Mouse (Mus musculus) liver, adult 10 weeks (tissue): ENCODE results near the gene Mdp1. TPM values are rescaled to one million over a fixed set of nuclear protein-coding genes. Genes with fewer than 3 reads are reported as not detected.

ENCODE experiments used
- polyA plus RNA-seq: library from polyadenylated mRNA; stranded (reverse); fragments of 350-450 nt; fragmentation: Illumina TruSeq; extraction: RNeasy Lipid Tissue Mini Kit (QIAGEN cat#74804); gene quantifications from one replicate; pipeline ENCODE4 v1.2.3, GENCODE M21; 2014; ENCODE audit warnings: low read depth, low replicate concordance

The Mdp1 gene
- polyA plus RNA-seq = 9.9 TPM

DNA sequence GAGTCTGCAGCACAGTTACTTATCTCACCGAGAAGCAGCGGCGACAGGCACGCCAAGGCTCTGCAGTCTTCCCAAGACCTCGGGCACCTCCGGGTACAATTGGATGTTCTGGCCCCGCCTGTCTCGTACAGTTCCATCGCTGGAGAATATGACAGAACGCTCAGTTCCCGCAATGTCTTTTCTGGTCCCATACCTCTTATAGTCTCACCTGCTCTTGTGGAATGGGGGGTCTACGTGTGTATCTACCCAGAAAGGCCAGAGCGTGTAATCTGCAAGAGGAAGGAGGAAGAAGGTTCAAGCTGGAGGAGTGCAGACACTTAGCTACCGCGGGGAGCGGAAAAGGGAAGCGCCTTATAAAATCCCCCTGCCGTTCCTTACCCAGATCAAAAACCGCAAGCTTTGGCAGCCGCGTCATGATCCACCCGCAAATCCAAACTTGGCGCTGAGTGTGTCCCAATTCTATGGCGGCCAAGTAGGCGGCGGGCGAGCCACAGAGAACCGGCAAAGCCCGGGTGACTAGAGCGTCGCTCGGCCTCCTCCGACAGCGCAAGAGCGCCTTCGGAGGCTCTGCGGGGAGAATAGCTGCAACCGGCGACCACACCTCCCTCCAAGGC, at the start of gene Mdp1:
Gene Mdp1 (minus strand): TSS at position 549 of the 614 bp plus-strand sequence.

DNA sequence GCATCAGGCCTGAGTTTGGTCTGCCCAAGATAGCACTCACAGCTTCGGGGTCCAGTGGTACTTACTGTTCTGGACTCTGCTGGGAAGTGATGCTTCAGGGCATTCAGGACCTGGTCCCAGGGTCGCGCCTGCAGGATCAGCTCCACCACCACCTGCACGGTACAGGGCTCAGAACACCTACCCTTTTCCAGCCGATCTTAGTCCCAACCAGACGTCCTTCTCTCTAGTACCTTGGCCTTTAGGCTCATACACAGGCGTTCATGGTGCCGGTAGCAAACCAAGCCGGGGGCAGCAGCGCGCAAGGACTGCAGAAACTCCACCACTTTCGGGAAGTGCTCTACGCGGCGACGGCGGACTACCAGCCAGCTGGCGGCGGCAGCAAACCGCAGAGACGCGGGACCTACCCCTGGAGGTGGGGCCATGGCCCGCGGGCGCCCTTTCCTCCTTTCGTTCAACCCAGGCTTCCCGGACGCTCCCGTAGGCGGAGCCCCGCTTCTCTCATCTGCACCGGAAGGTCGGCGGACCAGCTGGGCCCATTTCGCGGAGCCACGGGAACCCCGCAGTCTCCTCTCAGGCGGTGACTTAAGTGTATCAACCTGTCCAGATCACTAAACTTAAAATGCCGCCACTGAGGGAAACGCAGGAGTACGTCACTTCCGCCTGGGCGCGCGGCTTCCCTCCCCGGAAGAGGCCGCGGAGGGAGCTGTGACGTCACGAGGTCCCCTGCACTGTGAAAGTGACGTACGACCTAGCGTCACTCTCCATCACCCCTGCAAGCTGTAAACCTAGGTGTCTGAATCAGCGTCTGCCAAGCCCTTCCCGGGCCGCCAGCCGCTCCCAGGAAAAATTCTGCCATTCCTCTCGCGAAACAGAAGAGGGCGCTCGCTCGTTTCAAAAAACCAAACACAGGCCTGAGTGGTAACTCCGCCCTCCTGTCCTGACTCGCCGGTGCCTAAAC, 21.1 kb upstream of the Mdp1 start, which contains the start of gene Tinf2:
Gene Tinf2 (minus strand): TSS at position 661 of the 958 bp plus-strand sequence.

DNA sequence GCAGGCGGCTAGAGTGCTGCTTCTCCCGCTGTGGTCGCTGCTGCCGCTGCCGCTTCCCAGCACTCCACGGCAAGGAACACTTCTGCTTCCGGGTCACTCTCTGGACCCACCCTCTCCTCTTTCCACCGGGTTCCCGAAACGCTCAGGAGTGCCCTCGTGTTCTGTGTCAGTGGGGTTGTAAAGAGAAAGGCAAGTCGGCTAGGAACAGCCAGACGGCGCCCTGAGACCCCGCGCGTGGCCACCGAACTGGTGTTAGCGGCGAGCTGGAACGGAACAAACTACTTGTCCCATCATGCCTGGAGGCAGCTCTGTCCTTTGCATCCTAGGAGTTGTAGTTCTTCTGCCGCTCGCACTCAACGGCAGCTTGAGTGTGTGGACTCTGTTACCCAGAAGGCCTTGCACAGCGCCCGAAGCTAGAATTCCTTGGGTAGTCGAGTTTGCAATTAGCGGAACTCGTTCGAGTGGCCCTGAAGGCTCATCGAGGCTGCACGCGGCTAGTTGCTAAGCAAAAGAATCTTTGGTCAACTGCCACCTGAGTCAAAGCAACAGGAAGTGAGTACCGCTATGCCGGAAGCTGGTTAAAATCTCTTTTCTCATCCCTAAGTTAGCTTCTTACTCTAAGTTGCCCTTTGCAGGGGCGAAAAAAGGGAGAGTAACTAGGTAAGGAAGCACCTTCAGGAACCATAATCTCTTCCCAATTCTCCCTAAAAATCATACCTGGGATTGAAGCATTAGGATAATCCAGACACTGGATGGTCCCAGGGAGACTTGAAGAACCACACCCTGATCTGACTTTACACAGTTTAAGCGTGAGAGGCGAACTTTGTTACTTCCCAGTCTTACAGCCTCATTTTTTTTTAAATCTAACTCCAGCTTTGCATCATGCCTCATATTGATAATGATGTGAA, 11.8 kb upstream of the Mdp1 start, which contains the start of the genes Gmpr2 and Nedd8:
Gene Gmpr2 (plus strand): TSS at position 109 of the 908 bp plus-strand sequence.
Gene Nedd8 (minus strand): TSS at position 292 of the 908 bp plus-strand sequence.

DNA sequence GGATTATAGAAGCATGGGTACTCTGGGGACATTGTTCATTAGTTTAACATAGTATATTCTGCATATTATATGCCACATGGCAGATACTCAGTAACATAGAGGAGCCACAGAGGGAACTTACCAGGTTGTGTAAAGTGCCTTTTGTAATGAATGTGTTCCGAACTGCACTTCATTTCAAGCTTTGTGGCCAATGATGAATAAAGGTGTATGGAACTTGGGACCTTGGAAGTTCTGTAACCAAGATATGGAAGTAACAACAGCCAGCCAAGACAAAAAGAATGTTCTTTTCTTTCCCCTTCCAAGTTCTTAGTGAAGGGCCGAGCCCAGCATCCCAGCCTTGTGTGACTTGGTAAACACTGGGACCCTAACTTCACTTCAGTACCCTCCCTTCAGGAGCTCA, 10.4 kb downstream of the Mdp1 start, which contains the start of gene Tssk4:
Gene Tssk4 (plus strand): TSS at position 301 of the 400 bp plus-strand sequence.

DNA sequence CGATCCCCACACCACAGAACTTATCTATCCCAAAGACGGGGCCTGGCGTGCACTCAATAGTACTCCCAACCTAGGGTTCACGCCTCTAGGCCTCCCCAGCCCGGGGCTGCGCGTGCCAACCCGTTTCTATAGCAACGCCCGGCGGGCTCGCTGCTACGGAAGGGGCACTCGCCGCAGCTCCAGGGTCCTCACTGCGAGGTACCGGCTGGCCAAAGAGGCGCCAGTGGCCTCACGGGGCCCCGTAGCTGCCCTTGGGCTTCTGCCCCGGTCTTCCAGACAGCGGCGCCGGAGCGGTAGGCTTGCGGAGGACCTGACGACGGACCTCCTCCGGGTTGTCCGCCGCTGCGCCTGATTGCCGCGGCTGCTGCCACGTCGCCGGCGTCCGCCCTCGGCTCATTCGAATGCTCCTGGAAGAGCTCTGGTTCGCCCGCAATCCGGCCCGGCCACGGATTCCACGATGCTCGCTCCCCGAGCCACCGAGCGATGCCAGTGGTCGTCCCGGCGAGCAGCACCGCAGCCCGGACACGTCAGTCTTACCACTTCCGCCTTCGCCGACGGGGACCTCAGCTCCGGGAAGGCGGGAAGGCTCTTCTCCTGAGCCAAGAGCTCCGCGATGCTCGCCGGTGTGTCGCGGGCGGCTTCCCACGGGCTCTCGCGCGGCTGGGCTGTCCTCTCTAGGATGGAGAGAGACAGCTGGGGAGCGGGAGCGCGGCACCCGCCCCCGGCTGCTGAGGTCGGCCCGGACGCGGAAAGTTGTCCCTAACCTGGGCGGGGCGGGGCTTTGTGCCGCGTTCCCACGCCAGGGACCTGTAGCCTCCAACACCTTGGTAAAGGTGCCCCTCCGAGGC, 17.0 kb downstream of the Mdp1 start, which contains the start of gene Tm9sf1:
Gene Tm9sf1 (minus strand): TSS at position 747 of the 848 bp plus-strand sequence.

DNA sequence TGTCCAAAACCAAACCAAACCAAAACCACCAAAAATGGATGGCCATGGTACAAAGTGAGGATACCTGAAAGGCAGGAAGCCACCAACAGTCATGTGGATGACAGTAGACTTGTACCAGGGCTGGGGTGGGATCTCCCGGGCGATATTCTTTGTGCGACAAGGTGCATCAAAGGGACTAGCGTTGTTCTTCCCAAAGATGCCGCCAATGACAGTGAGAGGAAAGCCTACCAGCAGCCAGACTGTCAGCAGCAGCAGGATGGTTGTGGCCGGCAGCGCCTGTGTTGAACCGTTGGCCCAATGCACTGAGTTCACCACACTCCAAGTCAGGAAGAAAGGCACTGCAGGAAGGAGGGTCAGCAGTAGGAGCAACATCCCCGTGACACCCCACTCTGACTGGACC, 22.5 kb downstream of the Mdp1 start, which contains the start of gene Gm49378:
Gene Gm49378 (minus strand): TSS at position 101 of the 400 bp plus-strand sequence.

DNA sequence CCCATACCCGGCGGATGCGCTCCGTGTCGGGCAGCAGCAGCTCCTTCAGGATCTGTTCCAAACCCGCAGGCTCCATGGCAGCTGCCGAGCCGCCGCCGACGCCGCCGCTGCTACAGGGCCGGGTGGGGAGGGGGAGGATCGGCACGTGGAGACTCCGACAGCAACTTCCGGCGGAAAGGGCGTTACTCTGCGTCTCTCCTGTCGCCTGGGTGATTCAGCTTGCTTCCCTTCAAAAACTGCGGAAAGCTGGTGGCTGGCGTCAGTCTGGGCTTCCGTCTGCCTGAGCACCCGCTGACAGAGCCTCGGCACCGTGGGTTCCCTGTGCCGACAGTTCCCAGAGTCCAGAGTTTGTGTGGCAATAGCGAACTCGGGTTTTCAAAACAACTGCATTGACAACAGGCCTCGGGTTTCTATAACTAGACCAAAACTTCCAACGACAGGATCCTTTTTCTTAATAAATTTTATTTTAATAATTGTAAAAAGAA, 24.7 kb downstream of the Mdp1 start, which contains the start of gene Ipo4:
Gene Ipo4 (minus strand): TSS at position 435 of the 485 bp plus-strand sequence.

DNA sequence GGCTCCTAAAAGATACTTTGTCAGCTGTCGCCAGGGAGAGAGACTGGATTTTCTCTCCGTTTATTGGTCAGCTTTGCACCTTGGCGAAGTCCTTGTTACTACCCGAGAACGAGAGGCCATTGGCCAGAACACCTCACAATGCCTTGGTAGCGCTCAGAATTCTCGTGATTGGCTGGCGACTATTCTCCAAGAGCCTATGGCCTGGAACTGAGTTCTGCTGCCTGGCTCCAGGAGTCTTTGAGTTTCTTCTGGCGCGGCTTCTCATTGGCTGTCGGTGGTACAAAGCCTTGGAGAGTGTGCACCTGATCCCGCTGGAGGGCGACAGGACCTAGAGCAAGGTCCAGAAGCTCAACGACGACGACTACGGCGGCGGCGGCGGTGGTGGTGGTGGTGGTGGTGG, 42.5 kb downstream of the Mdp1 start, which contains the start of gene Rec8:
Gene Rec8 (plus strand): TSS at position 216 of the 400 bp plus-strand sequence.

Other genes starting within 250 kb of the Mdp1 start
- 110 TPM for gene Dhrs4, start 181.8 kb downstream of the Mdp1 start, polyA plus RNA-seq
- gene Carmil3, start 169.9 kb downstream of the Mdp1 start, polyA plus RNA-seq = not detected
- gene Cpne6, start 150.1 kb downstream of the Mdp1 start, polyA plus RNA-seq = not detected
- gene Nrl, start 135.5 kb downstream of the Mdp1 start, polyA plus RNA-seq = not detected
- gene Pck2, start 120.2 kb downstream of the Mdp1 start, polyA plus RNA-seq = 0.24 TPM
- gene Dcaf11, start 100.5 kb downstream of the Mdp1 start, polyA plus RNA-seq = 82.7 TPM
- gene A730061H03Rik, start 100.1 kb downstream of the Mdp1 start, polyA plus RNA-seq = not detected
- 0.87 TPM for gene Fitm1, start 84.9 kb downstream of the Mdp1 start, polyA plus RNA-seq
- 149 TPM for gene Psme1, start 82.4 kb downstream of the Mdp1 start, polyA plus RNA-seq
- gene Emc9, start 75.2 kb downstream of the Mdp1 start, polyA plus RNA-seq = 9.1 TPM
- 129 TPM for gene Psme2, start 69.4 kb downstream of the Mdp1 start, polyA plus RNA-seq
- gene Rnf31, start 68.8 kb downstream of the Mdp1 start, polyA plus RNA-seq = 3.8 TPM
- gene Irf9, start 56.9 kb downstream of the Mdp1 start, polyA plus RNA-seq = 28.2 TPM
- 0.24 TPM for gene Rec8, start 42.5 kb downstream of the Mdp1 start, polyA plus RNA-seq
- 5.0 TPM for gene Ipo4, start 24.6 kb downstream of the Mdp1 start, polyA plus RNA-seq
- gene Gm49378, start 22.6 kb downstream of the Mdp1 start, polyA plus RNA-seq = 0.66 TPM
- gene Tm9sf1, start 16.7 kb downstream of the Mdp1 start, polyA plus RNA-seq = 26.3 TPM
- not detected for gene Tssk4, start 10.3 kb downstream of the Mdp1 start, polyA plus RNA-seq
- gene Gmpr2, start 11.4 kb upstream of the Mdp1 start, polyA plus RNA-seq = 16.3 TPM
- 75.4 TPM for gene Nedd8, start 11.6 kb upstream of the Mdp1 start, polyA plus RNA-seq
- gene Tinf2, start 21.3 kb upstream of the Mdp1 start, polyA plus RNA-seq = 4.1 TPM
- gene Tgm1, start 53.4 kb upstream of the Mdp1 start, polyA plus RNA-seq = 0.66 TPM
- 1.4 TPM for gene Rabggta, start 61.8 kb upstream of the Mdp1 start, polyA plus RNA-seq
- 50.2 TPM for gene Dhrs1, start 85.2 kb upstream of the Mdp1 start, polyA plus RNA-seq
- 5.4 TPM for gene Nop9, start 85.2 kb upstream of the Mdp1 start, polyA plus RNA-seq
- gene Cideb, start 98.0 kb upstream of the Mdp1 start, polyA plus RNA-seq = 47.4 TPM
- gene Ltb4r2, start 100.9 kb upstream of the Mdp1 start, polyA plus RNA-seq = 0.24 TPM
- gene Ltb4r1, start 105.5 kb upstream of the Mdp1 start, polyA plus RNA-seq = not detected
- gene Adcy4, start 123.6 kb upstream of the Mdp1 start, polyA plus RNA-seq = 0.58 TPM
- 0.53 TPM for gene Ripk3, start 128.4 kb upstream of the Mdp1 start, polyA plus RNA-seq
- not detected for gene Nfatc4, start 162.6 kb upstream of the Mdp1 start, polyA plus RNA-seq
- gene Nynrin, start 193.5 kb upstream of the Mdp1 start, polyA plus RNA-seq = 0.05 TPM
- gene Cbln3, start 223.9 kb upstream of the Mdp1 start, polyA plus RNA-seq = 0.19 TPM
- 16.9 TPM for gene Khnyn, start 224.4 kb upstream of the Mdp1 start, polyA plus RNA-seq
- 6.6 TPM for gene Sdr39u1, start 239.8 kb upstream of the Mdp1 start, polyA plus RNA-seq